Mouse (Mus musculus): ENCODE data around the gene Axin2. TPM values are rescaled to one million over a fixed set of nuclear protein-coding genes. Genes with fewer than 3 reads are reported as not detected.

Gene Axin2
- polyA plus RNA-seq, 1 experiment from 2014 or later, result 13.4 TPM

DNA sequence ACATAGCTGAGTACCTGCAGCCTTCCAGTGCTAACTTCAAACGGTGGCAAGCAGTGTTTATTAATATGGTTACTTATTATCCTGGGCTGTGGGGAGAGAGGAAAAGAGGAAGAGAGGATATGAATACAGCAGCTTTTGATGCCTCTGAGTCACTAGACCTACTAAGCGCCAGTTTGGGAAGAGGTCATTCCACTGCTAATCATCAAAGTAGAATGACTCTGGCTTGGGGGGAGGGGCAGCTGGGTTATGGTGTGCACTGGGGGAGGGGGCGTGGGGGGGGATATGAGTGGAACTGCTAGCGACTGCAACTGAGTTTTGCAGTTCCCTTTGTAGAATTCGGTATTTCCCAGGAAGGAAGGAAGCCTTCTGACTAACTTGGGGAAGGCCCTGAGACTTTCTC lies 4.2 kb downstream of the Axin2 start:
- Histone ChIP-seq H3K9me3 (replicated peaks) (no peaks in the 10 kb centered on the region), H3K4me3 (peak overlapping the region; percentile 95), H3K27me3 (ENCODE audit: low read depth, poor library complexity, severe bottlenecking) (no peaks in the 10 kb centered on the region), H3K27ac (peak overlapping the region; percentile 98), H3K4me1 (peaks cover 81% of the 10 kb centered on the region), H3K36me3 (peaks cover 43% of the 10 kb centered on the region)
- DNase-seq (ENCODE audit: low spot score), result peak; percentile 36
- WGBS, result 3% methylated on average over 5 of the region's 5 CpGs

DNA sequence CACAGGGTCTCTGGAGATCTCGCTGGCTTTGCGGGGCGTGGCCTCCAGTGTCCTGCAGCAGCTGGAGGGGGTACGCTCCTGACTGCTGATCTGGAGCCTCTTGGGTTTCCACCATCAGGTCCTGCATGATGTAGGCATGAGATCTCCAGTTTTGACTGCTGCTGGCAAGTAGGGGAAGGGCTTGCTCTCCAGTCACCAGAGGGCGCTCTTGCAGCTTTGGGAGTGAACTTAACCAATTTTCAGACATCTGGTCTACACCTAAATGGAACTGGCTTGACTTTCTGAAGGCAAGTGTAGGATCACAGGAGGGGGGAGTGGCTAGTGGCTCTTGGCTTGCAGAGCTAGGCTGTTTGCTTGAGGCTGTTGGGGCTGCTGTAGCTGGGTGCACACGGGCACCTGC lies 5.1 kb downstream of the Axin2 start:
- H3K27me3 ChIP-seq (ENCODE audit: low read depth, poor library complexity, severe bottlenecking), result no peaks in the 10 kb centered on the region
- peaks cover 51% of the 10 kb centered on the region for H3K36me3 ChIP-seq
- H3K4me3 ChIP-seq, result peak overlapping the region; percentile 95
- H3K9me3 ChIP-seq (replicated peaks), result no peaks in the 10 kb centered on the region
- H3K27ac ChIP-seq, result peak overlapping the region; percentile 98
- H3K4me1 ChIP-seq, result peaks cover 81% of the 10 kb centered on the region
- peak; percentile 95 for DNase-seq (ENCODE audit: low spot score)
- WGBS, result 6% methylated on average over 6 of the region's 6 CpGs

DNA sequence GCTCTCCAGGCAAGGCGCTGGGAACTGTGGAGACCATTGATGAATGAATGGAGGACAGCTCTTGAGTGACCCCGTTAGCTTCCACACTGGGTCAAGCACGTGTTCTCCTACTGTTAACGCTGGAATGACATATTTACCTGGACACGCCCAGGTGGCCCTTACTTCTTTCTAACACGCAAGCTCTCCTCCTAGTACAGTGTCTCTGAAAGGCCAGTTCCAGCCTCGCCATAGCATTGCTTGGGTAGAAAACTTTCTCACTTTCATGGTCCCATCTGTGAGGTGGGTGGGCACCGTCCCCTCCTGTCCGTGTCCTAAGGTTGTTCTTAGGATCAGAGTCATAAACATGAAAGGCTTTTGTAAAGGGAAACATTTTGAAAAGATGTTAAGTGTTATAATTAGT lies 5.7 kb downstream of the Axin2 start:
- 40% methylated on average over 9 of the region's 9 CpGs for WGBS
- no peak for DNase-seq (ENCODE audit: low spot score)
- Histone ChIP-seq H3K4me3 (peak overlapping the region; percentile 95), H3K36me3 (peaks cover 57% of the 10 kb centered on the region), H3K27ac (no peak overlapping the region), H3K9me3 (replicated peaks) (no peaks in the 10 kb centered on the region), H3K27me3 (ENCODE audit: low read depth, poor library complexity, severe bottlenecking) (no peaks in the 10 kb centered on the region), H3K4me1 (peaks cover 87% of the 10 kb centered on the region)

DNA sequence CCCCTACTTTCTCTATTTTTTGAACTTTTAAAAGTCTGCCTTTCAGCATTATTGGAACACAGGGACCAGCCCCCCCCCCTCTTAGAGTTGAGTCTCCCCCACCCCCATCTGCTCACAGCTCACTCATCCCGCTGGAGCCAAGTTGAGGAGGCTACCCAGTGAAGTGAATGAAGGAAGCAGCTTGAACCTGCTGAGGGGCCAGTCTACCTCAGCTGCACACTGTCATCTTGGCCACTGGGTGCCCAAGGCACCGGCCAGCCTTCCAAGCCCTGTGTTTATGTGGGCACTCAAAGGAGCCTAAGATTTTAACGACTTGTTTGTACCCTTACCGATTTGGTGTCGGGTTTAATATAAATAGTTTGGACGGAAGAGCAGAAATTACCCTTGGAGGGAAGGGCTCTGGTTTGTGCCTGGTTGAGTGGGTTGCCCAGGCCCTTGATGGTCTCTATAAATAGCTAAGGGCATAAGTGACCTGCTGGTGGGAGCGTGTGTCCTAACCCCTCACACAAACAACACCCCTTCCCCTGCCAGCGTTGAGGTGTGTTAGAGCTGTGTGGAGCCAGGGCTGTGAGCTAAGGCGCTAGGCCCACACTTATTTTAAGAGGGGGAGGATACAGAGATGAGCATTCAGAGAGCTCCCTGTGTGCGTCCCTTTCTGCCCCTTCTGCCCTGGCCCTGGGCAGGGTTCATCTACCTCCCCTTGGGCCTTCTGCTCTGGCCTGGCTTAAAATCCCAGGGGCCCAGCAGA lies 6.4 kb downstream of the Axin2 start:
- DNase-seq (ENCODE audit: low spot score), result peak; percentile 31
- Histone ChIP-seq H3K9me3 (replicated peaks) (no peaks in the 10 kb centered on the region), H3K27me3 (ENCODE audit: low read depth, poor library complexity, severe bottlenecking) (no peaks in the 10 kb centered on the region), H3K36me3 (peaks cover 64% of the 10 kb centered on the region), H3K4me1 (peaks cover 91% of the 10 kb centered on the region), H3K4me3 (peak overlapping the region; percentile 95), H3K27ac (0 out of 2 replicates have a peak overlapping the region, but pooled peaks have one; percentile 7)
- WGBS, result 37% methylated on average over 10 of the region's 10 CpGs

DNA sequence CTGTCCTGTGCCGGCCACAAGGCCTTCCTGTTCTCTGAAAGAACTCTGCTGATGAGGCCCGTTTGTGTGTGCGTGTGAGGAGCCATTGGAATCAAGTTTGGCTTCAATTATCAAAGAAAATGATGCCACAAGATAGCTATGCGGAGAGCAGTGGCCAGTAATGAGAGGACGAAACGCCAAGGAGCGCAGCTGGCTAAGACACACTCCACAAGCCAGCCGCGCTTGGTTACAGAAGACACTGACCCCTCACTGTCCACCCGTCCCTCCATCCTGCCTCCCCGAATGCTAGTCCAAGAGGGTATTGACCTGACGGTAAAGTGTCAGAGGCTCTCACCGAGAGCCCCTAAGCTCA lies 6.9 kb downstream of the Axin2 start:
- peaks cover 70% of the 10 kb centered on the region for H3K36me3 ChIP-seq
- peak; percentile 35 for DNase-seq (ENCODE audit: low spot score)
- WGBS, result 37% methylated on average over 13 of the region's 13 CpGs
- peaks cover 86% of the 10 kb centered on the region for H3K4me1 ChIP-seq
- H3K27ac ChIP-seq, result 0 out of 2 replicates have a peak overlapping the region, but pooled peaks have one; percentile 7
- H3K9me3 ChIP-seq (replicated peaks), result no peaks in the 10 kb centered on the region
- H3K4me3 ChIP-seq, result peak overlapping the region; percentile 95
- no peaks in the 10 kb centered on the region for H3K27me3 ChIP-seq (ENCODE audit: low read depth, poor library complexity, severe bottlenecking)

DNA sequence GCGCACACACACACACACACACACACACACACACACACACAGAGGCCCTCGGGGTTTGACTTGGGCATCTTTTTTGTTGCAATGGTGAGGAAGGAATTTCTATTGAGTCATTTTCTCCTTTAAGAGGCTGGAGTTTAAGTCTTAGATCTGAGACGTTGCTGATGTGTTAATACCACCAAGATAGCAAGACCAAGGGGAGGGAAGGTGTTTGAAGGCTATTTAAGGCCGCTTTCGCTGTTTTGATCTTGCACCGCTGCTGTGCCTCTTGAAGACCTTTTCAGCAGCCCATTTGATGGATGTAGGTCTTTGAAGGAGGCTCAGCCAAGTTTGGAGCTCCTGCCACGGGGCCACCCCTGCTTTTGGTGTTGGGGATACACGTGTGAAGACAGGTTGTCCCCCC lies 7.9 kb downstream of the Axin2 start:
- no peaks in the 10 kb centered on the region for H3K27me3 ChIP-seq (ENCODE audit: low read depth, poor library complexity, severe bottlenecking)
- peaks cover 80% of the 10 kb centered on the region for H3K36me3 ChIP-seq
- H3K27ac ChIP-seq, result 0 out of 2 replicates have a peak overlapping the region, but pooled peaks have one; percentile 15
- DNase-seq (ENCODE audit: low spot score), result peak; percentile 33
- WGBS, result 30% methylated on average over 8 of the region's 8 CpGs
- no peaks in the 10 kb centered on the region for H3K9me3 ChIP-seq (replicated peaks)
- H3K4me1 ChIP-seq, result peaks cover 82% of the 10 kb centered on the region
- peak overlapping the region; percentile 32; the same call in 1 of the 2 replicates for H3K4me3 ChIP-seq

DNA sequence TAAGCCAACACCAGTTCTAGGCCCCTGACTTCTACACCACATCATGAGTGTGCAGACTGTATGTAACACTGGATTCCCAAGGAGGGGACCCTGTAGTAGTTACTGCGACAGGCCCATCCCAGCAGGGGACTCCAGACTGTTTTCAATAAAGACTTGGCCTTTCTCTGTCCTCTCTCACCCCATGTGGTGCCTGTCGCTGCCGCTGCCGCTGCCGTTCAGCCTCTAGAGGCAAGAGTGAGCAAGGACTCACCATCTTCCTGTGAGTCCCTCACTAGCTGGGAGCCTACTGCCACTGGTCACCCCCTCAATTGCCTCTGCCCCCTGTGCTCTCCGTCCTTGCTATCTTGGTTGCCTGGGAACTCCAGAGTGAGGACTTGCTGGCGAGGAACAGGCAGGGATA lies 8.6 kb downstream of the Axin2 start:
- Histone ChIP-seq H3K4me3 (peak overlapping the region; percentile 32), H3K27ac (peak overlapping the region; percentile 75; the same call in 1 of the 2 replicates), H3K27me3 (ENCODE audit: low read depth, poor library complexity, severe bottlenecking) (no peaks in the 10 kb centered on the region), H3K4me1 (peaks cover 80% of the 10 kb centered on the region), H3K36me3 (peaks cover 80% of the 10 kb centered on the region), H3K9me3 (replicated peaks) (no peaks in the 10 kb centered on the region)
- 7% methylated on average over 7 of the region's 7 CpGs for WGBS
- DNase-seq (ENCODE audit: low spot score), result peak; percentile 66

DNA sequence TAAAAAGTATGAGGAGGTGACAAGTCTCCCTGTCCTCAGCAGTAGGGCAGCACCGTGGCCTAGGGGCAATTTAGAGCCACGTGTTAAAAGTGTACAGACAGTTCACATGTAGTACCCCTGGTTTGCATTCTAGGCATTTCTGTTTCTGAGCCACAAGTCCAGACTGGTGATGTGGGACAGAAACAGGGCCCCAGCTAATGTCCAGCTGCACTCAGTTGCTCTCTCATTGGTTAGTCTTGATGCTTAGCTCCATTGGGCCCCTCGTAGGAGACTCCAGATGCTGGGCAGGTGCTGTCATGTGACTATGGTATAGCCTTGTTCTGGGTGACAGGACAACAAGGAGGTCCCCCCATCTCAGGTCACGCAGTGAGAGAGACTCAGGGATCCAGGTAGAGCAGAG lies 9.0 kb downstream of the Axin2 start:
- peak overlapping the region; percentile 32; the same call in 1 of the 2 replicates for H3K4me3 ChIP-seq
- H3K36me3 ChIP-seq, result peaks cover 82% of the 10 kb centered on the region
- H3K4me1 ChIP-seq, result peaks cover 80% of the 10 kb centered on the region
- 43% methylated on average over 4 of the region's 4 CpGs for WGBS
- H3K27ac ChIP-seq, result peak overlapping the region; percentile 75
- no peak for DNase-seq (ENCODE audit: low spot score)
- H3K9me3 ChIP-seq (replicated peaks), result no peaks in the 10 kb centered on the region
- H3K27me3 ChIP-seq (ENCODE audit: low read depth, poor library complexity, severe bottlenecking), result no peaks in the 10 kb centered on the region

DNA sequence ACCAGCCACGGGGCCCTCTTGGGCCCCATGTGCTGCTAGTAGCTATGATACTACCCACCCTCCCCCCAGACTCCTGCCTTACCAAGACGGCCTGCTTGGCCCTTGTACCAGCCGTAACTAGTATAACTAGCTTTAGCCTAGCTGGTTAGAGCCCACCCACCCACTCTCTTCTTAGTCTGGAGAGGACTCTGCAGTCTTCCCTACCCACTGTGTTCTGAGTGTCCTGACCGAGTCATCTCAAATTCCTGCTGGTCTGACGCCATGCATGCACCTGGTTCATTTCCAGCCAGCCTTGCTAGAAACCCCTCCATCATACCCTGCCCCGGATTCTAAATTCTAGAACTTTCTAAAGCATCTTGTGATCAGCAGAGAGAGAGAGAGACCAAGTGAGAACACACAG lies 9.6 kb downstream of the Axin2 start:
- Histone ChIP-seq H3K9me3 (replicated peaks) (no peaks in the 10 kb centered on the region), H3K4me1 (peaks cover 80% of the 10 kb centered on the region), H3K27ac (peak overlapping the region; percentile 75), H3K36me3 (peaks cover 87% of the 10 kb centered on the region), H3K4me3 (no peak overlapping the region), H3K27me3 (ENCODE audit: low read depth, poor library complexity, severe bottlenecking) (no peaks in the 10 kb centered on the region)
- WGBS, result 77% methylated on average over 6 of the region's 6 CpGs
- DNase-seq (ENCODE audit: low spot score), result no peak

DNA sequence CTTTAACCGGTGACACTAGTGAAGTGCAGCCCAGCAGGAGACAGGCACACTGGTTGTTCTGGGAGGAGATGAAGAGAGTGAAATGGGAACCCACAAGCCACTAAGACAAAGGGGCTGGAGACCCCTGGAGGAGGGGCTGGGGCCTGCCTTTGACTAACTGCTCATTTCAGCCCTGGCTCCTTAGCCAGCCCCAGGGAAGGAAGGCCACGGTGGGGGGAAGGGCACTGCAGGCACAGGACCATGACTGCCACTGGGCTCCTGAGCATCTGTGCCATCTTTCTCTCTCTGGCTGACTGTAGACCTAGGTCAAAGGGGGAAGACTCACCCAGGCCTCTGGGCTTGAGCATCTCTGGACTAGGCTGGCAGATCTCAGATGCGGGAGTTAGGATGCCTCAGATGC lies 10.5 kb downstream of the Axin2 start:
- WGBS, result 39% methylated on average over 3 of the region's 3 CpGs
- Histone ChIP-seq H3K36me3 (peaks cover 92% of the 10 kb centered on the region), H3K27ac (peak overlapping the region; percentile 75), H3K4me1 (peaks cover 80% of the 10 kb centered on the region), H3K27me3 (ENCODE audit: low read depth, poor library complexity, severe bottlenecking) (no peaks in the 10 kb centered on the region), H3K4me3 (no peak overlapping the region), H3K9me3 (replicated peaks) (no peaks in the 10 kb centered on the region)
- no peak for DNase-seq (ENCODE audit: low spot score)

DNA sequence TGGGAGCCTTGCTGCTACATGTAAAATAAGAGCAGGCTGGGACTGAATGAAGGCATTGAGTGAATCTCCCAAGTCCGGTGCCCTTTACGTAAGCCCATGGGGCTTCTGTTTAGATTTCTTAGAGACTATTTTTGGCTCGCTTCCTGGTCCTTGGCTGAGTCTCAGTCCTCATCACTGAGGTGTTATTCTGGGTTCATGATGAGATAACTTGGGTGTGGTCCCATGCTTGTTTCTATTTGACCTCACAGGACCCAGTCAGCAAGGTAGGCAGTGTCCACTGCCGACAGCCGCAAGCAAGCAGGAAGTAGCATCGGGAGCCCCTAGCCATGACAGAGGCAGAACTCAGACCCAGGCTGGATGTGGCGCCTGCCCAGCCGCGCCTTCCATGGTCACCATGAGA lies 13.7 kb downstream of the Axin2 start:
- peaks cover 96% of the 10 kb centered on the region for H3K36me3 ChIP-seq
- 84% methylated on average over 9 of the region's 9 CpGs for WGBS
- no peaks in the 10 kb centered on the region for H3K9me3 ChIP-seq (replicated peaks)
- no peak overlapping the region for H3K4me3 ChIP-seq
- peaks cover 79% of the 10 kb centered on the region for H3K4me1 ChIP-seq
- no peak for DNase-seq (ENCODE audit: low spot score)
- H3K27me3 ChIP-seq (ENCODE audit: low read depth, poor library complexity, severe bottlenecking), result no peaks in the 10 kb centered on the region
- H3K27ac ChIP-seq, result no peak overlapping the region

DNA sequence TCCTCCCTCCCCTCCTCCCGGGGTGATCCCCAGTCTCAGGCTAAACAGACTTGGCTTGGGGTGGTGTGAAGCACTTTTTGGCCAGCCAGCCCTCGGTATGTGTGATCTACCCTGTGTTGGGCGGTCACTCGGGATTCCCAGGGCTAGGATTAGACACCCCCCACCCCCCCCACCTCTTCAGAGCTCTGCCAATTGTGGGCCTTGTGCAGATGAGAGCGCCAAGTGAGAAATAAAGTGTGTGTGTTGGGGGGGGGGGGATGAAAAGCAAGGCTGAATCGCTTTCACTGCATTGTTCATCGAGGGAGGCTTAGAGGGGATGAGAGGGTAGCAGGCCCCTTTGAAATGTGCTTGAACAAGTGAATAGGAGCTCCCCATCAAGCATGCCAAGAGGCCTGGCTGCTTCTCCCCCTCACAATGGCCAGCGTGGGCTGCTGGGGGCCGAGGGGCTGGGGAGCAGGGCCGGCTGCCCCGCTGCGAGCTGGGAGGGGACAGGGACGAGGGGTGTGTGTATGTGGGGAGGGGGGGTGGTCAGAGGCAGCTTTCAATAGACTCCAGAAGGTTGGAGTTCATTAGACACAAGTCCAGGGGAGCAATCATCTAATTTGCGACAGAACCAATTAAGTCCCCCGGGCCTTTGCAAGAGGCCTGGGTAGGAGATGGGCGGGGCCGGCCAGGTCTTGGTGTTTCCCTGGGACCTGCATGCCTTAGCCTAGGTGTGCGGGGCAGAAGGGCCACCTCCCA lies 15.1 kb downstream of the Axin2 start:
- Histone ChIP-seq H3K9me3 (replicated peaks) (no peaks in the 10 kb centered on the region), H3K27me3 (ENCODE audit: low read depth, poor library complexity, severe bottlenecking) (no peaks in the 10 kb centered on the region), H3K4me1 (peaks cover 77% of the 10 kb centered on the region), H3K36me3 (peaks cover 96% of the 10 kb centered on the region), H3K27ac (peak overlapping the region; percentile 82), H3K4me3 (0 out of 2 replicates have a peak overlapping the region, but pooled peaks have one; percentile 13)
- no peak for DNase-seq (ENCODE audit: low spot score)
- 46% methylated on average over 17 of the region's 18 CpGs for WGBS

All from limb, embryonic 10.5 days (tissue).